Mouse (Mus musculus) gastrocnemius, postnatal 14 days (tissue): ENCODE measurements around the gene Git2. TPM values are rescaled to one million over a fixed set of nuclear protein-coding genes. Genes with fewer than 3 reads are reported as not detected.

ENCODE experiments used
- DNase-seq: peaks from one replicate; pipeline ENCODE4 v3.0.0; 2021; ENCODE audit warnings: mixed read lengths
- intact Hi-C: fragments of 180-260 bp; cut with DNase I; formaldehyde crosslinking; loops from one replicate; pipeline ENCODE4 v1.15.1; 2025; ENCODE audit warnings: low total_unique reads
- total RNA-seq, 2 experiments: library from RNA; stranded (reverse); gene quantifications; 2 replicates each; pipeline ENCODE4 v1.2.3; 2021

Gene Git2
- total RNA-seq, 2 experiments from 2014 or later, result 19.8 to 25.8 TPM

DNA sequence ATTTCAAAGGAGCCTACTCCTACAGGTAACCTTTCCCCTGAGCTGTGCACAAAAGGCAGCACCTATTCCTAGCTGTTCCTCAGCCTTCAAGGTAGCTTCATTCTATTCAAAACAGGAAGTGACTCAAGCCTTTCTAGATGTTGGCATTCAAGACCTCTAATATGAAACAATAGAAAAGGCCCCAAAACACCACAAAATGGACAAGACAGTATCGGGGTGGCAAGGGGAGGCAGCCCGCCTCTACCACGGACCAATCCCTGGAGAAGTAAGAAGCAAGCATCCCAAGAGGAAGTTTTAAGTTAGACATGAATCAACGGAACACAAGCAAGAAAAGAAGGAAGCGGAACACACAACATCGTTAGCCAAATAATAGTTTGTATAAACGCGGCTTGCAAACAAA, 3.5 kb downstream of the Git2 start:
- intact Hi-C loops, result no loop called here
- no peak for DNase-seq

- intact Hi-C loops, result no loop called here
- no peak for DNase-seq
Observed at GRCm38 (mm10) chr5:114769786-114770185, 5.5 kb downstream of the Git2 start.

- intact Hi-C loops, result no loop called here
- no peak for DNase-seq
Observed at GRCm38 (mm10) chr5:114767185-114767584, 8.1 kb downstream of the Git2 start.

GRCm38 (mm10) chr5:114766686-114767085, 8.6 kb downstream of the Git2 start:
- intact Hi-C loops, result no loop called here
- DNase-seq, result no peak

GRCm38 (mm10) chr5:114764812-114765735, 10.2 kb downstream of the Git2 start:
- no peak for DNase-seq

GRCm38 (mm10) chr5:114761980-114762379, 13.3 kb downstream of the Git2 start:
- no peak for DNase-seq
- intact Hi-C loops, result no loop called here

More at GRCm38 (mm10) chr5:114764812-114765735, 10.2 kb downstream of the Git2 start:
- intact Hi-C loops, result no loop called here

- intact Hi-C loops, result no loop called here
- no peak for DNase-seq
Observed at GRCm38 (mm10) chr5:114759536-114760090, 15.7 kb downstream of the Git2 start.

DNA sequence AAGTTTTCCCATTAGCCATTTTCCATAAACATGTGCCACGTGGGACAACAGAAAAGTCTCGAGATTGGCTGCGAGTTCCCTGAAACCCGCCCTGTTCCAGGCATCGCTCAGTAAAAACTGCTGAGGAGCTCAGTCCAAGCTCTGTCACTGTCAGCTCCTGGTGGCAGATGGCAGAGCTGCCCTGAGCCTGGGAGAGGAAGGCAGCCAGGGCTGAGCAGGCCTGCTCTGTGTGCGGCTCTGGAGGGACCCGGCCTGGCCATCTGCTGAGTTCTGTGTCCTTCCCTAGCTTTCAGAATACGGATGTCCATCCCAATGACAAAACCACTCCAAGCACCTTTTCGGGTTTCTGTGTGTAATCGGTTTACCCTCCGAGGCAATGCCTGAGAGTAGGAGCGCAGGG, 21.9 kb downstream of the Git2 start:
- no peak for DNase-seq
- intact Hi-C loops, result no loop called here

DNA sequence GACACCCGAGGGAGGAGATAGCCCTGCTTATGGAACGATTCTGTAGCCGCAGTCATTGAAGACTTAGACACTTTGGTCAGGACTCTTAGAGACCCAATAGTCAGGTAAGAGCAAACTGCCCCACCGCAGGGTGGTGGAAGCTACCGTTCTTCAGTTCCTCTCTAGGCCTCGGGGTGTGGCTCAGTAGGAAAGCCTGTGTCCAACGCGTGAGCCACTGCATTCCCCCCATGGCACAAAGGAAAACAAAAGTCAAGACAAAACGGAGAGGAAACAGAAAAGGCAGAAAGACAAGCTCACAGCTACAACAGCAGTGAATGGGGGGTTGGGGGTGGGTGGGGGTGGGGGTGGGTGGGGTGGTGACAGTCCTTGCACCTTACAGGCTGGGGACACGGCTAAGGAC, 22.9 kb downstream of the Git2 start:
- no peak for DNase-seq
- intact Hi-C loops, result no loop called here

- intact Hi-C loops, result no loop called here
Observed at GRCm38 (mm10) chr5:114750325-114750724, 25.0 kb downstream of the Git2 start.

GRCm38 (mm10) chr5:114747521-114747920, 27.8 kb downstream of the Git2 start:
- intact Hi-C loops, result no loop called here
- DNase-seq, result no peak

More at GRCm38 (mm10) chr5:114750325-114750724, 25.0 kb downstream of the Git2 start:
- DNase-seq, result no peak

DNA sequence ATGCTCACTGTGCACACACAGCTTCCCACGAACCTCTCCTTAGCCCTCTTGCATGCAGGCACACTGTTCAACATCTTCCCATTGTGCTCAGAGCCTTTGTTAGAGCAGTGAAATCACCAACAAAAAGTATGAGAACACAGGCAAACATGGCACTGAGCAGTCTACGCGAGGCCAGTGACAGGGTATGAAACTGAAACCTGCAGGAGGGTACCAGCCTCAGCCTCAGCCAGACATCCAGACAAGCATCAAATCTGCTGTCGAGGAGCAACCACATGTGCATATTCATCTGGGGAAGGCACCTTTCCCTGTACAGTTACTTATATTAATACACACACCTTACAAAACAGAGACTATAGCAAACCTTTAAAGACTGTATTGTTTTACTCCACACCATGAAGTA, 28.4 kb downstream of the Git2 start:
- DNase-seq, result no peak
- intact Hi-C loops, result no loop called here

DNA sequence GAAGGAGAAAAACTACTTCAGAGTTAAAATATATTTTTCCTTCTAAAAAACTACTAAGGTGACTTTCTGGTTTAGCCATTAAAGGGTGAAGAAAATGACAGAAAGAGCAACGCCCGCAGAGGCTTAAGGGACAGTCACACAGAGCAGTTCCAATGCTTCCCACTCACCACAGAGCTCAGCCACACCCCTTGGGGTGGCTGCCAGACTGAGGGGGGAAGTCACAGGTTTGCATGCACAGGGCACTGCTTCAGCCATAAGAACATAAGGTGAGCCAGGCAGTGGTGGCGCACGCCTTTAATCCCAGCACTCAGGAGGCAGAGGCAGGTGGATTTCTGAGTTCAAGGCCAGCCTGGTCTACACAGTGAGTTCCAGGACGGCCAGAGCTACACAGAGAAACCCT, 29.7 kb downstream of the Git2 start:
- intact Hi-C loops, result no loop called here
- no peak for DNase-seq

GRCm38 (mm10) chr5:114743697-114744090, 31.6 kb downstream of the Git2 start:
- intact Hi-C loops, result no loop called here
- no peak for DNase-seq

DNA sequence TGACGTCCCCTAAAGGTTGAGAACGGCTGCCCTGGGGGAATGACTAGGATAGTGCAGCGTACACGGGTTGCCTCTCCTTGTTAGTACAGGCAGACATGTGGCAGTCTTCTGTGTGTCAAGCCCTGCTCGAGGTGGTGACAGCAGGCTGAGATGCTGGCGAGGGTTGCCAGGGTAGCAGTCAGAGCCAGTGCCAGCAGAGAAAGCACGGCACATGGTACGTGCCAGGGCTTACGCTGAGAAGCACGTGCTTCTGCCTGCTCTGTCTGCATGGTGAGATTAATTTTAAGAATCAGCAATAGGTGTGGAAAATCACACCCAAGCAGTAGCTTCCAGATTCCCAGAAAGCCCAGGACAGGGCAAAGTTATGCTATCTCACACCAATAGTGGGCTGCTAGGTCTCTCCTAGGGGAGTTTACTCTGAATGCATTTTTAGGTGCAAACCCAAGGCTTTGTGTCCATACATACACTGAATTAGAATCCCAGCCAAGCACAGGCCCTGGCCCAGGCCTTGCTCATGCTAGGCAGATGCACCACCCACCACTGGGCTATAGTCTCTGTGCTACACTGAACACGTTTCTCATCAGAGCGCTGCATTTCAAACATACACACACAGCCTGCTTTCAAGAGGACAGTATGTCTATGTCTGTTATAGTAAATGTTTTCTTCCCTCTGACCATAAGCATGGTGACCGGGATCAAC, 32.2 kb downstream of the Git2 start:
- no peak for DNase-seq
- intact Hi-C loops, result no loop called here

- intact Hi-C loops, result no loop called here
- no peak for DNase-seq
Observed at GRCm38 (mm10) chr5:114742572-114742971, 32.7 kb downstream of the Git2 start.

- peak; percentile 43 for DNase-seq
- intact Hi-C loops, result no loop called here
Observed at GRCm38 (mm10) chr5:114740595-114740994, 34.7 kb downstream of the Git2 start.

DNA sequence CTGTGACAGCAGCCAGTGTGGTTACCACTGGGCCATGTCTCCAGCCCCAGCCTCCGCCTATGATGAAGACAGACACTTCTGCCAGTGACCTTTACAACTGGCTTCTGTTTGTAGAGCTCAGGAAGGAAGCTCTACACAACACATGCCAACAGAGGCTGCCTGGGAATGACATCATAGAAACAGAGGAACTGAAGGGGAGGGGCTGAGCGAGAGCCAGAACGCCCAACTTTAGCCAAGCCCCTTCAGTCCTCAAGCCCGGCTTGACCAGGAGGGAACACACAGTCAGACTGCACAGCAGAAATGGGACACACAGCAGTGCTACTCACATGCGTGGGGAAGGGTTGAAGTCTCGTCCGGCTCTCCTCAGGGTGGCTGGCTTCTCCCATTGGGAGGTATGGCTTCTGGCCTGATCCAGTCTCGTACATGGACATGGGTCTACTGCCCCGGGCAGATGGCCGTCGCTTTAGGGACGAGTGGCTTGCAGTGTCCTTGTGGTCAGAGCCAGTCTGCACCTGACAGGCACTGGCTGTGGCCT, 36.5 kb downstream of the Git2 start:
- intact Hi-C loops, result no loop called here
- DNase-seq, result peak; percentile 69

GRCm38 (mm10) chr5:114737090-114737887, 38.0 kb downstream of the Git2 start:
- DNase-seq, result peak; percentile 38

More at GRCm38 (mm10) chr5:114737090-114737887, 38.0 kb downstream of the Git2 start:
- intact Hi-C loops, result no loop called here
